Mouse (Mus musculus): ENCODE data around the gene Trim17.

DNA sequence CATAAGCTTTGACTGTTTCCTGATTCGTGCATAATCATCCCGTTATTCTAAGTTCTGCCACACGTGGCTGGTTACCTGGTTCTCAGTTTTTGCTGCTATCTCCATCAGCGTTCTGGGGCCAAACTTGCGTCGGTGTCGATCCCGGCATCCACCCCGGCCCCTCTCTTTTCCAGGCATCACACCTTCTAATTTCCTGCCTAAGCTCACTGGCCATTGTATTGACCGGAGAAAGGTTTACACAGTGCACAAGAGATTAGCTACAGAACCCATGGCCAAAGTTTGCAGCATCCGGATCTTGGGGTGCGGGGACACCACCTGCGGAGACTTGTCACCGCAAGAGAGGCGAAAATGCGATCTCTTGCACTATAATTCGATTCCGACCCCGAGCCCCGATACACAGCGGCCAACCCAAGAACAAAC is 23.1 kb downstream of the Trim17 start:
- TF ChIP-seq CTCF (conservative IDR thresholded peaks at IDR 0.05; ENCODE audit: low read length) (no peak), POU5F1 (IDR thresholded peaks at IDR 0.05; ENCODE audit: borderline replicate concordance, low read length) (no peak)

Data from E14TG2a.4 (cell line).